Mouse (Mus musculus) lung, adult 2 months (tissue): ENCODE measurements around the gene Slc25a20. TPM values are rescaled to one million over a fixed set of nuclear protein-coding genes. Genes with fewer than 3 reads are reported as not detected.

ENCODE experiments used
- DNase-seq: peaks from one replicate; pipeline ENCODE4 v3.0.0; 2022
- H3K4me1 ChIP-seq: fragments of 200-500 bp; 2 replicates; pipeline ENCODE4 v1.6.1; 2011; ENCODE audit warnings: low read length; ENCODE audit not compliant: control insufficient read depth, insufficient read depth
- H3K4me3 ChIP-seq: fragments of 200-500 bp; replicated peaks from 2 replicates; pipeline ENCODE3; 2011; ENCODE audit warnings: low read depth, mild to moderate bottlenecking, control low read depth, low read length; ENCODE audit errors: extremely low read depth
- CTCF ChIP-seq: fragments of 200-500 bp; IDR thresholded peaks from 2 replicates; pipeline ENCODE4 v1.5.1; 2011; ENCODE audit warnings: mild to moderate bottlenecking, low read length, control low read depth; ENCODE audit not compliant: insufficient read depth
- POLR2A ChIP-seq: fragments of 200-500 bp; IDR thresholded peaks from 2 replicates; pipeline ENCODE4 v1.6.1; 2011; ENCODE audit warnings: low read depth, mild to moderate bottlenecking, control low read depth, low read length, borderline replicate concordance; ENCODE audit errors: extremely low read depth
- WGBS: fragments of 180-500 bp; shearing (Covaris S2); methylation state at CpG from one replicate; pipeline ENCODE4 v1.1.7; 2018; 5-methylcytosine and 5-hydroxymethylcytosine counted together
- polyA plus RNA-seq: library from polyadenylated mRNA; depleted of rRNA; stranded (reverse); fragments of >200 nt; gene quantifications from 2 replicates; pipeline ENCODE4 v1.2.3, GENCODE M21; 2012; rRNA removed

Gene Slc25a20
- polyA plus RNA-seq, 1 experiment = 24.4 TPM

GRCm38 (mm10) chr9:108723751-108724150, 61.9 kb downstream of the Slc25a20 start:
- TF ChIP-seq POLR2A = no peak
- TF ChIP-seq CTCF = no peak
- no peak for DNase-seq

GRCm38 (mm10) chr9:108726116-108726515, 64.2 kb downstream of the Slc25a20 start:
- DNase-seq = no peak
- Histone ChIP-seq H3K4me3 (no peak overlapping the region), H3K4me1 (peaks cover 2% of the 10 kb centered on the region; the same call in 1 of the 2 replicates)
- TF ChIP-seq POLR2A (no peak), CTCF (no peak)
- 92% methylated on average over 5 of the region's 5 CpGs for WGBS

More at GRCm38 (mm10) chr9:108723751-108724150, 61.9 kb downstream of the Slc25a20 start:
- Histone ChIP-seq H3K4me1 (peaks cover 2% of the 10 kb centered on the region; the same call in 1 of the 2 replicates), H3K4me3 (no peak overlapping the region)
- WGBS = 53% methylated on average over 2 of the region's 2 CpGs

- no peak overlapping the region for H3K4me3 ChIP-seq
- DNase-seq = no peak
- peaks cover 2% of the 10 kb centered on the region; the same call in 1 of the 2 replicates for H3K4me1 ChIP-seq
- TF ChIP-seq CTCF = peak; percentile 25; the same call in 1 of the 2 replicates
- TF ChIP-seq POLR2A = no peak
These were observed 67.2 kb downstream of the Slc25a20 start for GRCm38 (mm10) chr9:108729050-108729449.

GRCm38 (mm10) chr9:108732462-108732861, 70.6 kb downstream of the Slc25a20 start:
- TF ChIP-seq POLR2A (no peak), CTCF (no peak)
- Histone ChIP-seq H3K4me1 (peaks cover 2% of the 10 kb centered on the region; the same call in 1 of the 2 replicates), H3K4me3 (no peak overlapping the region)
- DNase-seq = no peak

Other genes starting within 250 kb of the Slc25a20 start
- not detected in 2 replicates for gene Ccdc36, start 233.6 kb upstream of the Slc25a20 start, polyA plus RNA-seq
- not detected in 2 replicates for gene BC048562, start 225.6 kb upstream of the Slc25a20 start, polyA plus RNA-seq
- gene Ccdc71, start 201.6 kb upstream of the Slc25a20 start, polyA plus RNA-seq = 26.8 and 27.2 TPM in 2 replicates
- 108 and 109 TPM in 2 replicates for gene Klhdc8b, start 200.5 kb upstream of the Slc25a20 start, polyA plus RNA-seq
- 189 and 231 TPM in 2 replicates for gene Lamb2, start 182.4 kb upstream of the Slc25a20 start, polyA plus RNA-seq
- 134 and 161 TPM in 2 replicates for gene Usp19, start 171.5 kb upstream of the Slc25a20 start, polyA plus RNA-seq
- 140 and 204 TPM in 2 replicates for gene Qars, start 154.4 kb upstream of the Slc25a20 start, polyA plus RNA-seq
- 64.4 and 76.6 TPM in 2 replicates for gene Qrich1, start 145.3 kb upstream of the Slc25a20 start, polyA plus RNA-seq
- 63.3 and 66.6 TPM in 2 replicates for gene Impdh2, start 101.8 kb upstream of the Slc25a20 start, polyA plus RNA-seq
- gene Ndufaf3, start 94.7 kb upstream of the Slc25a20 start, polyA plus RNA-seq = 45.5 and 46.3 TPM in 2 replicates
- 183 and 199 TPM in 2 replicates for gene Dalrd3, start 92.2 kb upstream of the Slc25a20 start, polyA plus RNA-seq
- gene Wdr6, start 83.3 kb upstream of the Slc25a20 start, polyA plus RNA-seq = 58.7 and 67.6 TPM in 2 replicates
- gene P4htm, start 64.4 kb upstream of the Slc25a20 start, polyA plus RNA-seq = 19.6 and 22.4 TPM in 2 replicates
- gene Arih2, start 12.7 kb upstream of the Slc25a20 start, polyA plus RNA-seq = 24.6 and 35.4 TPM in 2 replicates
- gene Prkar2a, start 27.2 kb downstream of the Slc25a20 start, polyA plus RNA-seq = 22.3 and 26.1 TPM in 2 replicates
- gene Ip6k2, start 121.7 kb downstream of the Slc25a20 start, polyA plus RNA-seq = 66.1 and 69.4 TPM in 2 replicates
- gene Nckipsd, start 146.3 kb downstream of the Slc25a20 start, polyA plus RNA-seq = 34.1 and 42.9 TPM in 2 replicates
- gene Celsr3, start 164.2 kb downstream of the Slc25a20 start, polyA plus RNA-seq = 0.71 and 0.73 TPM in 2 replicates
- 12.6 and 17.0 TPM in 2 replicates for gene Slc26a6, start 191.2 kb downstream of the Slc25a20 start, polyA plus RNA-seq